Mouse (Mus musculus): Measurements from ENCODE around the gene Arhgap42. TPM values are rescaled to one million over a fixed set of nuclear protein-coding genes. Genes with fewer than 3 reads are reported as not detected.

The Arhgap42 gene
- polyA plus RNA-seq, 1 experiment from 2014 or later: 37.9 TPM

DNA sequence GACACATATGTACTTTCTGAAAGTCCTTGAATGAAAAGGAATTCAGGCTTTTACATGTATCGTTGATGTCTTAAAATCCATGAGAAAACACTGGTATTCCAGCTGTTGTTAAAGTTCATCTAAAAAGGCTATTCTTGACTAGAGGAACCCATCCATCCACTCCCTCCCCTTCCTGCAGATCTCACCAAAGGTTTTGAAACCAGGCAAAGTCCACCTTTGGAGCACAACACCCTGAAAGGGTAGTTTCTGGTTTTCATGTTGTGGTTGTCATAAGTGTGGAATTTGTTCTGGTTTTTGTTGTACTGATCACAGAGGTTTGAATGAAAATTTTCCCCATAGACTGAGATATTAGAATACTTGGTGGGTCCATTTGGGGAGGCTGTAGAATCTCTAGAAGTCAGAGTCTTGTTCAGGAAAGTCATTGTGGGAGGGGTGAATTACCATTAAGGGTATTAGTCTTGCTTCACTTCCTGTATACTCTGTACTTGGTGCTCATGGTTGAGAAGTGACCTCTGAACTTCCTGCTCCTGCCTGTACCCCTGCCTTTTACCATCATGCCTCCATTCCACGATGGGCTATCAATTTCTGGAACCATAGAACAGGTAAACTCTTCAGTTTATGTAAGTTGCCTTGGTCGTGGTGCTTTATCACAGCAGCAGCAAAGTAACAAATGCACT lies 27.4 kb downstream of the Arhgap42 start:
- no peak overlapping the region for H3K4me3 ChIP-seq (ENCODE audit: low read depth, low read length)
- ATAC-seq: no peak
- DNase-seq (ENCODE audit: low spot score): no peak
- no peak overlapping the region for H3K4me2 ChIP-seq (replicated peaks; ENCODE audit: low read depth, low read length)
- no peak overlapping the region for H3K9ac ChIP-seq (replicated peaks; ENCODE audit: low read depth)
- no peaks in the 10 kb centered on the region for H3K9me3 ChIP-seq (ENCODE audit: low read length)
- TF ChIP-seq CTCF (IDR thresholded peaks at IDR 0.05) (no peak), EP300 (IDR thresholded peaks at IDR 0.05) (no peak)
- H3K36me3 ChIP-seq (ENCODE audit: insufficient read depth, low read length): no peaks in the 10 kb centered on the region
- no peaks in the 10 kb centered on the region for H3K27me3 ChIP-seq (replicated peaks; ENCODE audit: insufficient read depth, low read length)
- no peaks in the 10 kb centered on the region for H3K4me1 ChIP-seq (ENCODE audit: insufficient read depth, low read depth, low read length)
- 76% methylated on average over 3 of the region's 3 CpGs for WGBS
- no peak overlapping the region for H3K27ac ChIP-seq (ENCODE audit: low read length)

DNA sequence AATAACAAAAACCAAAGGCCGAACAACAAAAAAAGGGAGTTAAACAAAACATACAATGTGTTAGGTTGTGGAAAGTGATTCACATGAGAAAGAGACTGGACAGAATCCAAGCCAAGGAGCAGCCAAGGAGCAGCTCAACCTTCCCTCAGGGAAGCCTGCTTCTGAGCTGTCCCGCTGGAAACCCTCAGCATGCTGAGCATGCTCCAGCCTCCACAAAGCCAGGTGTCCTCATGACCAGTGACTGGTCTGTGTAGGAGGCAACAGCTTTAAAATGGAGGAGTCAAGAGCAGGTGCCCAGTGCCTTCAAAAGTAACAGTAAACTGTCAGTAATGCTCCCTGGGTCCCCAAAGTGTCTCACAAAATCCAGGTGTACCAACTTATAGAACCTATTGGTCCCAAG lies 28.4 kb downstream of the Arhgap42 start:
- WGBS: 83% methylated on average over 2 of the region's 2 CpGs
- H3K4me3 ChIP-seq (ENCODE audit: low read depth, low read length): no peak overlapping the region
- H3K27ac ChIP-seq (ENCODE audit: low read length): no peak overlapping the region
- H3K4me1 ChIP-seq (ENCODE audit: insufficient read depth, low read depth, low read length): no peaks in the 10 kb centered on the region
- no peaks in the 10 kb centered on the region for H3K27me3 ChIP-seq (replicated peaks; ENCODE audit: insufficient read depth, low read length)
- no peaks in the 10 kb centered on the region for H3K9me3 ChIP-seq (ENCODE audit: low read length)
- DNase-seq (ENCODE audit: low spot score): no peak
- no peak overlapping the region for H3K4me2 ChIP-seq (replicated peaks; ENCODE audit: low read depth, low read length)
- no peaks in the 10 kb centered on the region for H3K36me3 ChIP-seq (ENCODE audit: insufficient read depth, low read length)
- no peak for ATAC-seq
- H3K9ac ChIP-seq (replicated peaks; ENCODE audit: low read depth): no peak overlapping the region
- TF ChIP-seq EP300 (IDR thresholded peaks at IDR 0.05): no peak
- TF ChIP-seq CTCF (IDR thresholded peaks at IDR 0.05): no peak

DNA sequence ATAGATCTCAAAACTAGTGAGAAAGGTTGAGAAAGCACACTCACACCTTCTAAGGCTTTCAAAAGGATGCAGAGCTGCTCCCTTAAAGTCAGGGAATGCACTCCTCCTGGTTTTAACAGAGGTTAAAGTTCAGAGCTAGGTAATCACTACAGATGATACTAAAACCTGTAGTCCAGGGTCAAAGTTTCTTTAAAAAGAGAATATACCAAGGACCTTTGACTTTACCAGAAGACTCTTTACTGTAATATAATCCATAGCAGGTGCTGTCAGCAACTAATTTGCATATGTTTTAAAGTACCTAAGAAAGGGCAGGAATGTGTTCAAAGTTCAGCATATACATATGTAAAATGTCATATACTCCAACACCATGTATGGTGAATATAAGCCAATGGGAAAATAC lies 30.7 kb downstream of the Arhgap42 start:
- Histone ChIP-seq H3K4me3 (ENCODE audit: low read depth, low read length) (no peak overlapping the region), H3K27me3 (replicated peaks; ENCODE audit: insufficient read depth, low read length) (no peaks in the 10 kb centered on the region), H3K36me3 (ENCODE audit: insufficient read depth, low read length) (no peaks in the 10 kb centered on the region), H3K27ac (ENCODE audit: low read length) (no peak overlapping the region), H3K4me1 (ENCODE audit: insufficient read depth, low read depth, low read length) (no peaks in the 10 kb centered on the region), H3K4me2 (replicated peaks; ENCODE audit: low read depth, low read length) (no peak overlapping the region), H3K9ac (replicated peaks; ENCODE audit: low read depth) (no peak overlapping the region), H3K9me3 (ENCODE audit: low read length) (no peaks in the 10 kb centered on the region)
- DNase-seq (ENCODE audit: low spot score): no peak
- ATAC-seq: no peak
- no peak for TF ChIP-seq CTCF (IDR thresholded peaks at IDR 0.05)
- TF ChIP-seq EP300 (IDR thresholded peaks at IDR 0.05): no peak

DNA sequence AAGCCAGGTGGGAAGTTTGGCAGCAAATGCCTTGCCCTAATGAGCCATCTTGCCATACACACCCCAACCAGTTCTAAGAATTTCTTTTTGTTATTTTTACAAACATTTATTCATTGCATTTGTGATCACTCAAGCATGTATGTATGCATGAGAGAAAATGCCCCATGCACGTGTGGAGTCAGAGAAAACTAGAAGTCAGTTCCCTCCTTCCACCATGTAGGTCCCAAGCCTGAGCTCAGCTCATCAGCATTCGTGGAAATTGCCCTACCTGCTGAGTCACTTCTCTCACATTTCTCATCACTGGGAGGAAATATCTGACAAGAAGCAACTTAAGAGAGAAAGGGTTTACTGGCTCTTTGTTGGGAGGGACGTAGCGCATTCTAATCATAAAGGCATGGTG lies 31.6 kb downstream of the Arhgap42 start:
- ATAC-seq (no peak), DNase-seq (ENCODE audit: low spot score) (no peak)
- H3K27me3 ChIP-seq (replicated peaks; ENCODE audit: insufficient read depth, low read length): no peaks in the 10 kb centered on the region
- no peak for TF ChIP-seq CTCF (IDR thresholded peaks at IDR 0.05)
- TF ChIP-seq EP300 (IDR thresholded peaks at IDR 0.05): no peak
- H3K4me1 ChIP-seq (ENCODE audit: insufficient read depth, low read depth, low read length): no peaks in the 10 kb centered on the region
- no peaks in the 10 kb centered on the region for H3K36me3 ChIP-seq (ENCODE audit: insufficient read depth, low read length)
- WGBS: 54% methylated on average over 4 of the region's 4 CpGs
- H3K27ac ChIP-seq (ENCODE audit: low read length): no peak overlapping the region
- H3K4me3 ChIP-seq (ENCODE audit: low read depth, low read length): no peak overlapping the region
- no peak overlapping the region for H3K4me2 ChIP-seq (replicated peaks; ENCODE audit: low read depth, low read length)
- H3K9ac ChIP-seq (replicated peaks; ENCODE audit: low read depth): no peak overlapping the region
- no peaks in the 10 kb centered on the region for H3K9me3 ChIP-seq (ENCODE audit: low read length)

DNA sequence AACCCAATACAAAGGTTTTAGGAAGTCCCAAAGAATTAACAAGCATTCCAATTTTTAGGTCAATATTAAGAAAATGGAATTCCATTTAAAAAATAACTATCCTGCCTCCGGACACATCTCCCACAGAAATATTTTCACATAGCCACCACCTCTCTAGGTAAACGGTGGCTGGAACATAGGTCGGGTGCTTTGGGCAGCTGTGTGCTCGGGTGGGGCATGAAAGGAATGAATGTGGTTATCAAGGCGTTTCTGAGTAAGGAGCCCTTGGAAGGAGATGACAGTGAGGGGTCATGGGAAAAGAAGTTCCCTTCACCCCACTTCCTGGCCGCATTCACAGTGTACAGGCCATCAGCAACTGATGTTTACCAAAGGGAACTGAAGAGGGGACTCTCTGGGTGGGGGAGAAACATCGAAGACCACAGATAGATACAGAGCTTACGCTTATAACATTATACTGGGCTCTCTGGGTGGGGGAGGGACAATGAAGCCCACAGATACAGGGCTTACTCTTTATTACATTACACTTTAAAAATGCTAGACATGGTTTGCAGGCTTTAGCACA lies 38.0 kb downstream of the Arhgap42 start:
- H3K4me1 ChIP-seq (ENCODE audit: insufficient read depth, low read depth, low read length): 0 out of 2 replicates have a peak, but pooled peaks cover 2% of the 10 kb centered on the region
- peak; percentile 23 for DNase-seq (ENCODE audit: low spot score)
- 0 out of 2 replicates have a peak, but pooled peaks have one; percentile 8 for TF ChIP-seq EP300 (IDR thresholded peaks at IDR 0.05)
- no peak for TF ChIP-seq CTCF (IDR thresholded peaks at IDR 0.05)
- ATAC-seq: peak; percentile 49
- H3K9ac ChIP-seq (replicated peaks; ENCODE audit: low read depth): no peak overlapping the region
- H3K4me3 ChIP-seq (ENCODE audit: low read depth, low read length): no peak overlapping the region
- WGBS: 32% methylated on average over 8 of the region's 8 CpGs
- no peak overlapping the region for H3K4me2 ChIP-seq (replicated peaks; ENCODE audit: low read depth, low read length)
- H3K27ac ChIP-seq (ENCODE audit: low read length): no peak overlapping the region
- H3K27me3 ChIP-seq (replicated peaks; ENCODE audit: insufficient read depth, low read length): no peaks in the 10 kb centered on the region
- no peaks in the 10 kb centered on the region for H3K9me3 ChIP-seq (ENCODE audit: low read length)
- H3K36me3 ChIP-seq (ENCODE audit: insufficient read depth, low read length): no peaks in the 10 kb centered on the region

DNA sequence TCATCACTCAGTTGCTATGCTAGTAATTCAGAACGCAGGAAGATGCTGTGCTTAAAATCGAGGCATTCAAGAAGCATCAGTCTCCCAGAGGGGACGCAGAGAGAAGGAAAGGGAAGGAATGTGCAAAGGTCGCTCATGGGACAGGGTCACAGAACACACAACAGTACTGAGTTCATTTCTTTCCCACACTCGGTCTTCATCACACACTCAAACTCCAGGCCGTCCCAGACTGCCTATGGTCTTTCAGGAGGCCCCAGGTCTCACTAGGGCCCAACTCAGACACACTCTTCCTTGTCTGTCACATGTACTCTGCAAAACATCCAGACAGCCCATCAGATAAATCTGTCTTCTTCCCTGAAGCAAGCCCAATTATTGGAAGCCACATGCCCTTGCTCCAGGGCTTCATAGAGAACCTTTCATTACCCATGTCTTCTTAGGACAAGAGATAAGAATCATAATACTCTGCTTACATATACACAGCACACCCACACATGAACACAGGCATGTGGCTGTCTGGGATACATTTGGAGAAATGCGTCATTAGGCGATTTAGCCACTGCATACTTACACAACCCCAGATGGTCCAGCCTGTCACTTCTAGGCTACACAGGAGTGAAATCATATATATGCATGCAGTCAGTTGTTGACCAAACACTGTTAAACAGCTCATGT lies 39.6 kb downstream of the Arhgap42 start:
- ATAC-seq (peak; percentile 58), DNase-seq (ENCODE audit: low spot score) (peak; percentile 30)
- H3K36me3 ChIP-seq (ENCODE audit: insufficient read depth, low read length): no peaks in the 10 kb centered on the region
- WGBS: 45% methylated on average over 8 of the region's 8 CpGs
- no peaks in the 10 kb centered on the region for H3K27me3 ChIP-seq (replicated peaks; ENCODE audit: insufficient read depth, low read length)
- no peak overlapping the region for H3K27ac ChIP-seq (ENCODE audit: low read length)
- TF ChIP-seq CTCF (IDR thresholded peaks at IDR 0.05) (no peak), EP300 (IDR thresholded peaks at IDR 0.05) (no peak)
- H3K9me3 ChIP-seq (ENCODE audit: low read length): no peaks in the 10 kb centered on the region
- no peak overlapping the region for H3K4me3 ChIP-seq (ENCODE audit: low read depth, low read length)
- H3K4me1 ChIP-seq (ENCODE audit: insufficient read depth, low read depth, low read length): 0 out of 2 replicates have a peak, but pooled peaks cover 2% of the 10 kb centered on the region
- H3K4me2 ChIP-seq (replicated peaks; ENCODE audit: low read depth, low read length): no peak overlapping the region
- H3K9ac ChIP-seq (replicated peaks; ENCODE audit: low read depth): no peak overlapping the region

Measured in lung, postnatal 0 days (tissue).